Mouse (Mus musculus): ENCODE measurements at regions not wholly inside any gene's neighbourhood (a gene's known extent, or its start where the extent isn't known, plus 50 kb on each side); places are given as distances from the start of the nearest gene placed in this dataset.

DNA sequence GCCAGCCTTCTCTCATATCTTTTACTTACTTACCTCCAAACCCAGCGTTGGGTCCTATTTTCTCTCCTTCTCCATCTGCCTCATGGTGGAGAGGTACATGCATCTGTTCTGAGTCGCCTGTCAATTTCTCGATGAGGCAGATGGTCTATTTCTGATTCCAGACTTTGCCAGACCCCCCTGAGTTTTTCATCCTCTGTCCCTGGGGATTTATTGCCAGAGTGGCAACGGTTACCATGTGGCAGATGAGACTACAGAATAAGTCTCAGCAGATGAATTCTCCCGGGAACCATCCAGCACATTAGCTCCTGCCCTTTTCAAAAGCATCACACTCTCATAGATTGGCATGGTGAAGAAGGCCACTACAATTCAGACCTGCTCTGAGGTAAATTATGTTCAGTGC, 819.7 kb upstream of the Acvr2a start:
- DNase-seq, result no peak

DNA sequence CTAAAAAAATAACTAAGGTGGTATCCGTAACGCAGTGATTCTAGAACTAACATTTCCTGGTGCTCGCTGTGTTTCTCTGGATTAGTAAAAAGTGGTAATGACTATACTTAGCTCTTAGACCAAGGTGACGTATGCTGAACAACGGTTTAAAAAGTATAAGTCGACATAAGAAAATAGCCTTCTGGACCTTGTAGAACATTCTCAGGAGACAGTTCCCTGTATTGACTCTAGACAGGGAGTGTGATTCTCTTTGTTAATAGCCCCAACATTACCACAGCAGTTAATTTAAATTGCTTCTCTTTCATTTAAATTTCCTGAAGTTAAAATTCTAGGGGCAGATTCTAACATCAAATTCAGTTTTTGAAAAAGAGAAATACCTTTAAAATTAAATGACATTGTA, 812.7 kb upstream of the Acvr2a start:
- DNase-seq, result no peak

DNA sequence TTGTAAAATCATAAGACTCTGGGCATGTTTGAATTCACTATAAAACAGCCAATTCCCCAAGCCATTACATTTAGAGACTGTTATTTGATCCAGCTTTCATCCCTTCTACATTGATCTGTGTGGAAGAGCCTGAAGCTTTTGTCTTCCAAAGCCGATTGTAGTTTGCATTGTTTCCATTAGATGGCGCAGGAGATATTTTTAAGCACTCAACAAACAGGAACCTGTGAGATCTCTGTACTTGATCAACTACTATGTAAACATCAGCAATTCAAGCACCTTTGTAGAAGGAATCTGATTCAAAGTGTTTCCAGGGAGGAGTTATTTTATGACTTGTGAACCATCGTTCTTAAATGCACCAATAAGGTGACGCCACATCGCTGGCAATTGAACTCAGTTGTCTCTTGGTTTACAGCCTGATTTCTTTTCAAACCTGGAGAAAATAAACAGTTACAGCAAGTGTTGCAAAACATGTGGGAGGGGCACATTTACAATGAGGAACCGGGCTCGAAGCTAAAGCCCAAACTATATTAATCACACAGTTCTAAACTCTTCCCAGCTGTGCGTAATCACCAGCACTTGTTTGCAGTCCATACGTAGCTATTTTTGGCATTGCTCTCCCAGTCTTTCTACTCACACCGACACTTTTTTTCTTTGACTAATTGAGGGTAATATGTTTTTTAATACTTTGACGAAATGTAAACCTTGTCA, 812.0 kb upstream of the Acvr2a start:
- peak; percentile 72 for DNase-seq

DNA sequence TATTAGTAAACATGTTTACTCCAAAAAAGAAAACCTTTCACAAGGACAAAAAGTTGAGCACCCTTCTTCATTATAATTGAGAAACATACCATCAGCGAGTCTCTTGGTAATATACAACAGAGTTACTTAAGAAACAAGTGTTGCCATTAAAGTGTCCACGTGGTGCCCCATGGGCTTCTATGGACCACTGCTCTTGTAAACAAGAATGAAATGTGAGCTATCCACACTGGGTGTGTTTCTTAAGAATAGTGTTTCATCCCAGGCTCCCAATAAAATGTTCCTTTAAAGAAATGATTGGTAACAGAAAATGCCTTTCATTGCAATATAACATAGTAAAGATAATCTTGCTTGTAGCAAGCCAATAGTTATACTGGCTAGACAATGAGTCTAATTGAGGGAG, 803.6 kb upstream of the Acvr2a start:
- no peak for DNase-seq

DNA sequence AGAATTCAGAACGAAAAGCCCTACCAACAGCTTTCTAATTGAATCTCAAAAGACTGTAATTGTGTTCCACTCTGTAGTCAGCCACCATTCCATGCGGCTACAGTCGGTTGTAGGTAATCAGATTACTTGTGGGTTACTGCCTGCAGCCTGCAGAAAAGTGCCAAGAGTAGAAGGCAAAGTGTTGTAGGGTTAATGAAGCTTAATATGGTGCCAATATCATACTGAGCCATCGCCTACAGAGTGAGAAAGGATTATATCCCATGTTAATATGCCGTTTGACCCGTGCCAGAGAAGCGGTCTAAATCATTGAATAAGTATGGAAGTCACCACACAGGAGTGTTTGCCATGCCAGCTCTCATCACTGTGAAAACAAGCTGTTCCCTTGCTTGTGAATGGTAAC, 786.4 kb upstream of the Acvr2a start:
- DNase-seq, result no peak

DNA sequence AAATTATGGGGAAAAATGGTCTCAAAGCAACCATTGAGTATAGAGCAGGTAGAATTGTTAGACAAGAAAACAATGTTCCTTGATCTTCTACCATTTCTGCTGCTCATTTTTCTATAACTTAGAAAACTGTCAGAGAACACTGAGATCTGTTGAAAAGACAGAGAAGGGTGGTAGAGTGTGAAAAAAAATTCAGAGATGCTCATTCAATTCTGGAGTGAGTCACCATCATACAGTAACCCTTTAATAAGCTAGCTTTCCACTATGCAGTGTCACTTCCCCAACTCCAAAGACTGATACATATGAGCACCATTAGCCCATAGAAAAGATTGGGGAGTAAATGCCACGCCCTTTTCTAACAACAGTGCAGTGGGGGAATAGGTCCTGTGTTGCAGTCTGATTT, 752.5 kb upstream of the Acvr2a start:
- no peak for DNase-seq

DNA sequence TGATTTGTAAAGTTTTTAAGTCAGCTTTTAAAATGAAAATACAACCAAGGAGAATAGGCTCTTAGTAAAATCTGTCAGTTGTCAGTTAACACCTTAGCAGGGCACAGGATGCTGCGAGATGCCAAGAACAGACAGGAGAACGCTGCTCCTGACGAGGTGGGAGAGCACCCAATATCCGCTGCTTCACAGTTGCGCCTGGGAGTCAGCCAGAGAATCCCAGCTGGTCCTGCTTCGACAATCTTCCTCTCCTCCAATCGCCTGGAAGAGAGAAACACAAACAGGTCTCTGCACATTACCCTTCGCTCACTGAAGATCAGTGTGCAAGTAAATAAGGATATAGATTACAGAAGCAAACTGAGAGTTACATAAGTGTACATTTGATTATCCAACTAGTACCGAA, 750.5 kb upstream of the Acvr2a start:
- DNase-seq, result no peak

DNA sequence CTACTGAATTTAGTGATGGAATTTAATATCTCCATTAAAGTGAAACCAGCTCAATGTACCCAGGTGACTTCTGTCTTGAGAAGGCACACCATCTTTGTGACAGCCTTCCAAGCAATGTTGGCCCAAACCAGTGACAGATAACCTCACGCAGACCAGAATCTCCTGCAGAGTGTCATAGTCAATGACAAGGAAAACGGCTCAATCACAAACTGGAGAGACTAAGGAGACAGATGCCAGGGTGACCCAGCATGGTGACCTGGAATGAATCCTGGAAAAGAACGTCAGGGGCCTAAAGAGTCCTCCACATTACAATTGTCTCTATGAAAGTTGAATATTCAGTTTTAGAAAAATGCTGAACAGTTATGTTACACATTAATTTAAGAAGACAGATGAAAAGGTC, 748.7 kb upstream of the Acvr2a start:
- no peak for DNase-seq

DNA sequence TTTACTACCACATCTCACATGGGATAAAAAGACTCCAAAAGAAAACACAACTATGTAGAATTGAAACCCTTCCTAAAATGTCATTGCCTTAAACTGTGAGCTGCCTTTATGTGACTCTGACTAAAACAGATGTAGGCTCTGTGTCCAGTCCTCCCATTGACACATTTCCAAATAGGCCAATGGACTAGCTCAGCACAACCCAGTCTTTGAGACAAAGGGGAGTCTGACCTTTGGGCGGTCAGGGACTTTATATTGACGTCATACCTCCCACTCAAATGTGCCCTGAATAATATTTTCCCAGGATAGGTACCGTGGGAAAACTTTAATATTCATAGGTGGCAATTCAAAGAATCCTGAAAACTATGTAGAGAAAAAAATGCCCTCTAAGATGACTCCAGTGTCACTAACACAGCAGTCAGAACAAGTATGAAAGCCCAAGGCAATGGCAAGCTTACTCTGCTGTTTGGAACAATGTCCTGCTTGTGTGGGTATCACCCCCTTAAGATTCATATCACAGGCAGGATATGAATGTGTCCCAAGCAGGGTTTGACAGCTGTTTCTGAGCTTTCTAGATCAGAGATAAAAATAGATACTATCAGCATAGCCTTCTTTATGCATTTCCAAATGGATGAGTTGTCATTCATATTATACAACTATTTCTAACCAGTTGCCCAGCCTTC, 731.6 kb upstream of the Acvr2a start:
- no peak for DNase-seq

DNA sequence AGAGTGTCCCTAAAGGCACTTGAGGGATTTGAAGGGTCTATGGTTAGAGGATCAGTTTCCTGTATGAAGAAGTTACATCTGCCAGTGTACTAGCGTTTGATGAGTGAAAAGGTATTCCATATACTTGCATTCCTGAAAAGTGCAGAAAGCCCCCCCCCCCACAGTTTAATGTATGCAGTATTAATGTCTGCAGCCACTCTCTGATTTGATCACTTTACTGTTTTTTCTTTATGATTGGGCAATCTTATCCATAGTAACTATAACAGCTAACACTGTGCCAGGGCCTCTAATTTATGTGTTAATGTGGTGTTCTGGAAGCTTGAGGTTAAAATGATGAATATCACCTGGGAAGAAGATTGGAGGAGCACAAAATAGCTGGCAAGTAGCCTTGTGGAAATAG, 715.6 kb upstream of the Acvr2a start:
- no peak for DNase-seq

DNA sequence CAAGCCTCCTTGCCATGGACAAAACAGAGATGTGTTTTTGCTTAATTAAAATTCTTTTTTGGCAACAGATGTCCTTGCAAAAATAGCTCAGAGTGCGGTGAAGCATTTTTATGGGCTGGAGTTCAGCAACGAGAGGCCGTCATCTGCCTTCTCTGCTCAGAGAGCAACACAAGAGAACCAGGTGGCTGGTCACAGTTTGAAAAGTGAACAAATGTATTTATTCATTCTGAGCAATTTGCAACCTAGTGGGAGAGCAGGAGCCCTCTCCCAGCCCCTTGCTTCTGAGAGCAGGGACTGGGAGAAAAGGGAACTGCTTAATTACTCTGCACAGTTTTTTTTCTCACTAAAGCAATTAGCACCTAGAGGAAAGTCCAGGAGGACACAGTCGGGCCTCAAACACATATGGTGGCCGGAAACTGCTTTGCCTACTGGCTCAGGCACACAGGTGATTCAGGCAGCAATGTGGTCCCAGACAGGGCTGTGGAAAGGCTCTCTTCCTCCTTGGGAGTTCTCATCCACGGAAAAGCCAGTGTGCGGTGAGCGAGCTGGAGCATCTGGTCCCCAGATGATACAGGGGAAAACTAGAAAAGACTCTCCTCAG, 714.9 kb upstream of the Acvr2a start:
- no peak for DNase-seq

DNA sequence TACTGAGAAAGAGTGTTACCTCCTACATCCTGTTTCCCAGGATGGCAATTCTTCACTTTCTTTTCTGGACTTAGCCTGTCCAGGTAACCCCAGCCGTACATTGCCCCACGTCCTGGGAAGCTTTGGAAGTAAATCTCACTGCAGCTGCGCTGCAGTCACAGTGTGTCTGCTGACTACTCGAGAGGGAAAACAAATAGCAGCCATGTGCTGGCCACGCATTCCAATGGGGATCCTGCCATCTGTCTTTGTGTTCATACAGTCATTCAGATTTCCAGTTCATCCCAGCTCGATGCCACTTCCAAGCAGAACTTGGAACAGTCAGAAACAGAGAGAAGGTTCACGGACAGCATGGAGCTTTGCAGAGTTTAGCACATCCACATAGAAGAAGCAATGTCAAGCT, 690.2 kb upstream of the Acvr2a start:
- DNase-seq, result no peak

DNA sequence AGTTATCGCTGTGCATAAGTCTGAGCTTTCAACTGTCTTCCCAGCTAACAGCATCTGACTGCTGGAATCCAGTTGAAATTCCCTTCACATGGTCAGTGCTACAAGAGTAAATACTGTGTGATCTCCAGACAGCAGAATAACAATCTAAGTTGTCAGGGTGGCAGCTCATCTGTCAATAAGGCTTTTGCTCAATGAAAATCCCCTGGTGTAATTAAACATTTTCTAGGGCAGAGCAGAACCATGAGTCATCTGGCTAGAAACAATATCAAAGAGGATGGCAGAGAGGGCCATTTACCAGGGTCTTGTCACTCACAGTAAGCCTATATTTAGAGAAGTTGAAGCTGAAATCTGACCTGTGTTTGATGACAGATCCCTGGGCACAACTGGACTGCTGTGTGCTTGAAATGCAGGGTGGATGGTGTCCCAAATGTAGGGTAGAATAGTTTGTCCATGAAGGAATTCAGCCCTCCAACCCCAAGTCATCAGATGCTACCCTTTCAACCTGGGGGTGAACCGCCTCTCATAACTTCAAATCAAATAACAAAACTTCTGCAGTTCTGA, 675.8 kb upstream of the Acvr2a start:
- DNase-seq, result no peak

DNA sequence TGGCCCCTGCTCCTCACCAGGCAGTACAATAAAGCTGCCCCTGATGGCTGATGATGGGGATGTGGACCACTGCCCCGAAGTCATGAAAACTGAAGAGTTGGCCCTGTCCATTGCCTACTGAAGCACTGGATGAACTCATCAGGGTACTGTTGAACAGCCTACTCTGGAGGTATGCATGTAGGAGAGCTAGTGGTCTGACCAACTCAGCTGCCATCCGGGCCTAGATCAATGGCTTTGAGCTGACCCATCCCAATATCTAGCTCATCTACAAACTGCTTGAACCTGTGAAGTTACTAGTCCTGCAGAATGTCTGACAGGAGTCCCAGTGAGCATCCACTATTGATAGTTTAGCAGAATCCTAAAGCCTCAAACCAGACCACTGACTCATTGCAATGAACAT, 672.6 kb upstream of the Acvr2a start:
- no peak for DNase-seq

DNA sequence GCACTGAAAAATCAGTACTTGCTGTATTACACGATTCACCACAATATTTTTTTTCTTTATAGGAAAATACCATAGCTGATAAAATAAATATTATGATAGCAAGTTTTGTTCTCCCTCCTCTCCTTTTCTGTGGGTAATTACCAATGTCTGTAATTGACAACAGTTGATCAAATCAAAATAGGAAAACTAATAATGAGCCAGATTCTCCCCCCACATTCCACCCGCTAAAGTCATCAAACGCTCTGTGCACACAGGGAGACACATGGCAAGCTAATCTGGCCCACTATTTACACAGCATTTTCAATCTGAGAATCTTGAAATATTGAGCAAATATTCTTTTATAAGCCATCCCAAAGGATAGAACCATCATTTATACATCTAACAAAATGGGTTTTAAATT, 659.2 kb upstream of the Acvr2a start:
- DNase-seq, result no peak

DNA sequence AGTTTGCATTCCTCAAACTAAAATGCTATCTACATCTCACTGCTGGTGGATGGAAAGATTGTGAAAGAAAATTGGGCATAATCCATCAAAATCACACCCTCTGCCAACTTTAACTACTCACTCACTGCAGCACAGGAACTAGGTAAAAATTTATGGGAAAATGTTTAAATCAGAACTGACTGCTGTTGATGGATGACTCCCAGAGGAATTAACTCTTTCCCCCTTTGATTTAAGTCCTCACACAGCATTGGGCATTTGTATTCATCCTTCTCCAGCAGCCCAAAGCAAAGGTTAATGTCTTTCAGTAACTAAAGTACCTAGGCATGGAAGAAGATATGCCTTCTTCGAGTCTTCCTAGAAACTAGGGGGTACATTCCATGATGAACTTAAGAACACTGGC, 641.3 kb upstream of the Acvr2a start:
- no peak for DNase-seq

DNA sequence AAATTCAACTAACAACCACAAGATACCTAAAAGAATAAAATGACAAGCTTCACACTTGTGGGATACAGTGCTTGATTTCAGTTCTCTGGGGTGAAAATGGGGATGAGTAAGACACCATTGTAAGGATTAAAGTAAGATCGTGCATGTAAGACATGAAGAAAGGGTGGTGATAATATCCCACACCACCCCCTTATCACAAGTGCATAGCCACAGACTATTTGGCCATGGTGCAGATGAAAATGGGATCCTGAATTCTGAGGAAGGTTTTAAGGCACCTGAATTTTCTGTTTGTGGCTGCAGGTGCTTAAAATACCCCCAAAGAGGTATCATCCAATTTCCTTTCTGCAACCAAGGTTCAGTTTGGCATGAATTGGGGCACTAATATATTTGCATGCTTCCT, 627.7 kb upstream of the Acvr2a start:
- no peak for DNase-seq

DNA sequence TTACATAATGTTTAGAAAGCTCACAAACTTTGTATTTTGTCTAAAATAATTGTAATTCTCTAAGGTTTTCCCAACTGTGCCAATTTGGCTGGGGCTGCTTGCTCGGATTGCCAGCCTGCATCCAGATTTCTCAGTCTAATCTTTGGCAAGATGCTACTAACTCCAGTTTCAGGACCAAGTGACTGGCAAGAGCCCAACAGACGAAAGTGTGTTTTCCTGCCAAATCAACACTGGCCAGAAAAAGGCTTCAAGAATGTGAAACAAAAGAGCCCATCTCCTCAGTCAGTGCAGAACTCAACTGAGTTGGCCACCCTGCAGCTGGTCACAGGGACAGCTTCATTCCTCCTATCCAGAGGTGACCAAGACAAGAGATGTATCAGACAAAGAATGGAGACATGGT, 627.3 kb upstream of the Acvr2a start:
- DNase-seq, result peak; percentile 2

DNA sequence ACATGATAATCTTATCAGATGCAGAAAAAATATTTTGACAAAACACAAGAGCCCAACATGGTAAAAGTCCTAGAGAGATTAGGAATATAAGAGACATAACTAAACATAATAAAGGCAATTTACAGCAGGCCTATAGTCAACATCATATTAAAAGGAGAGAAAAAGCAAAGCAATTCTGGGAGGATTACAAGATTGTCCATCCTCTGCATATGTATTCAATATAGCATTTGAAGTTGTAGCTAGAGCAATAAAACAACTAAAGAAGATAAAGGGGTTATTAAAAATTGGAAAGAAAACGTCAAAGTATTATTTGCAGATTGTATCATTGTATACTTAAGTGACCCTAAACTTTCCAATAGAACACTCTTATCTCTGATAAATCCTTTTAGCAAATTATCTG, 602.1 kb upstream of the Acvr2a start:
- no peak for DNase-seq

DNA sequence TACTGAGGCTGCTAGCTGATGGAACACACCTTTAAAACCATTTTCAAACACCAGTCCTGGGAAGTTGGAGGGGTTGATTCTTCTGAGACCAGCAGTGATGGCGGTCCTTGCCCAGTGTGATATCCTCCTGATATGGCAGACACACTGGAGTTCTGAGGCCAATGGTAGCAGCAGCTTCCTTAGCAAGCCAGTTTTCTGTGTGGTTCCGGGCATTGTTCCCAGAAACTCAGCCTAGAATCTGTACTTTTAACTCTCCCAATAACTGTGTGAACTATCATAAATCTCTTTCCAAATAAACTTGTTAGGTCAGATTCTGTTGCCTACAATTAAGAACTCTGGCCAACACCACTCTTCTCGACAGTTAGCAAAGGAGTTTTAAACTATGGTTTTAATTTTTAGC, 593.1 kb upstream of the Acvr2a start:
- DNase-seq, result peak; percentile 53

DNA sequence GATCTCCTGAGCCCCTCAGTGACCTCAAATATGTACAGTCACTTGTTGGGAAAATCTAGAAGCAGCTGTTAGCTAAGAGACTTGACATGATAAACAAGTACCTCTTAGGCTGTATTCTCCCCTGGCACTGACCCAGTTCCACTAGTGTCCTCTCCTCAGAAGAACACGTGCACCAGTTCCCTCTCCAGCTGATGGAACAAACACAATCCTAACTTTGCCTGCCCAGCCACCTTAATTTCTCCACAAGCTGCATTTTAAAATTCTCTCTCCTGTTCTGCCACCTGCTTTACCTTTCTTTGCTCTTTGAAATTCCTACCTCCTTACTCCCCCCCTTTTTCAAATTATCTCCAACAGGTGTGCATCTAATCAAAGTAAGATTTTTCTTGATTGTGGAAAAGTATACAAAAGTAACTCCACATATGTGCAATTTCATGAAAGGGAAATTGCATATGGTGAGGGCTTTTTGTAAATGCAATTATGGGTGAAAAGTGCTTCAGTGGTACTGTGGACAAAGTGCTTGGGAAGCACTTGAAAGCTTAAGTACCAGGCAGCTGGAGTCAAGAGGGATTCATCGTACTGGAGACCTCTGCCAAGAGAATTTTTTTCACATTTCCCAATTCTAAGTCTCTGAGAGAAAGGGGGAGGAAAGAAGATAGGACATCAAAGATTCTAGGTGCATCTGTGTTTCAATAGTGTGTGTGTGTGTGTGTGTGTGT, 590.7 kb upstream of the Acvr2a start:
- no peak for DNase-seq

DNA sequence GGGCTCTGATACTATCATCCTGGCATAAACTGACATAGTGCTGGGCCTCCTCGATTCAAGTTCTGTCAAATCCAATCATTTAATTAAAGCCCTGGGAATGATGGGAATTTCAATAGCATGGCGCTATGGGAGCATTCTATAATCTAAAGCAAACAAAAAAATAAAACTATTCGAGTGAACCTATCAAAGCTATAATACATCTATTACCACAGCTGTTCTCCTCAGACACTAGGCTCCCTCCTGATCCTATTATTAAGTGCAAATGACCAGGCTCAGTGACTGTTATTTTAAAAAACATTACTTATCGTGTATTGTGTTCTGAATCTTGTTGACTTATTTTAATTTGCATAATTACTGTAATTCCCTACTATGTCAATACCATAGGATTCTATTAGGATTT, 563.7 kb upstream of the Acvr2a start:
- DNase-seq, result no peak

DNA sequence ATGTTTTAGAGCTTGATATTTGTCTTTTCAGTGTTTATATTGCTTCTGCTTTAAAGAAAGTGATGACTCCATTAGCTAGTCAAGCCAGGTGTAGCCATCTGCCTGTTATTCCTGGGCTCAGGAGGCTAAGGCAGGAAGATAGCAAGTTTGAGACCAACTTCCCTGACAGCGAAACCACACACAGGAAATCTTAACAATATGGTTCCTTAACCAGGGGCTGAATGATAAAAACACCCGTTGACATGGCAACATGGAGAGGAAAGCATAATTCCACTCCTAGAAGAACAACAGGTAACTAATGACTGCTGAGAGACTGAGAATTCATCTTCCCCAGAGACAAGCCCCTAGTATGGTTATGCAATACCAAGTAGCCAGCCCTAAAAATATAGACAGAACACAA, 553.6 kb upstream of the Acvr2a start:
- DNase-seq, result no peak

Data from kidney, postnatal 14 days (tissue).